Mouse (Mus musculus) MEL (cell line): ENCODE data around the gene Ikzf1. TPM values are rescaled to one million over a fixed set of nuclear protein-coding genes. Genes with fewer than 3 reads are reported as not detected.

ENCODE experiments used
- DNase-seq: peaks from one replicate; pipeline ENCODE4 v3.0.0; 2011; ENCODE audit warnings: low read depth, low spot score
- H3K27ac ChIP-seq: 2 replicates; pipeline ENCODE4 v1.5.1; 2012; ENCODE audit warnings: low read depth, mild to moderate bottlenecking, control low read depth, low read length, moderate library complexity; ENCODE audit not compliant: control insufficient read depth
- H3K27me3 ChIP-seq, 2 experiments: fragments of 150-350 bp in 1 of 2; sonication (generic) in 1 of 2; 2 replicates each; pipeline ENCODE4 v1.6.1; 2012; ENCODE audit warnings: low read length in 2 of 2, mild to moderate bottlenecking in 2 of 2, improper control_type of control experiment in 1 of 2, moderate library complexity in 1 of 2; ENCODE audit not compliant: insufficient read depth in 2 of 2, control insufficient read depth in 1 of 2
- H3K36me3 ChIP-seq, 2 experiments: 2 replicates each; pipeline ENCODE4 v1.6.1; 2012 to 2014; ENCODE audit warnings: low read length in 2 of 2, improper control_type of control experiment in 1 of 2, inconsistent platforms in 1 of 2, mild to moderate bottlenecking in 1 of 2; ENCODE audit not compliant: insufficient read depth in 2 of 2, control insufficient read depth in 1 of 2
- H3K4me1 ChIP-seq, 2 experiments: fragments of 150-350 bp in 1 of 2; sonication (generic) in 1 of 2; 2 replicates each; pipeline ENCODE4 v1.6.1; 2012; ENCODE audit warnings: low read length in 2 of 2, improper control_type of control experiment in 1 of 2, mild to moderate bottlenecking in 1 of 2; ENCODE audit not compliant: insufficient read depth in 2 of 2, control insufficient read depth in 1 of 2
- H3K4me3 ChIP-seq, 2 experiments: fragments of 150-350 bp in 1 of 2; sonication (generic) in 1 of 2; 2 replicates each; pipeline ENCODE4 v1.5.1; 2012; ENCODE audit warnings: low read depth in 2 of 2, low read length in 2 of 2, mild to moderate bottlenecking in 2 of 2, moderate library complexity in 2 of 2, control low read depth in 1 of 2, improper control_type of control experiment in 1 of 2; ENCODE audit not compliant: control insufficient read depth in 1 of 2, insufficient read depth in 1 of 2
- H3K79me2 ChIP-seq: 2 replicates; pipeline ENCODE4 v1.6.1; 2012; ENCODE audit warnings: mild to moderate bottlenecking, low read length, moderate library complexity; ENCODE audit not compliant: control insufficient read depth, poor library complexity, insufficient read depth
- H3K9ac ChIP-seq: 2 replicates; pipeline ENCODE4 v1.6.1; 2012; ENCODE audit warnings: low read depth, mild to moderate bottlenecking, control low read depth, low read length, moderate library complexity; ENCODE audit not compliant: control insufficient read depth, poor library complexity, severe bottlenecking
- H3K9me3 ChIP-seq: fragments of 150-350 bp; sonication (generic); replicated peaks from 2 replicates; pipeline ENCODE4 v1.6.1; 2012; ENCODE audit warnings: mild to moderate bottlenecking, low read length, improper control_type of control experiment, moderate library complexity; ENCODE audit not compliant: insufficient read depth
- BHLHE40 ChIP-seq: IDR thresholded peaks from 2 replicates; pipeline ENCODE4 v1.6.1; 2012; ENCODE audit warnings: low read depth, mild to moderate bottlenecking, inconsistent platforms, low read length, improper control_type of control experiment, borderline replicate concordance
- CHD2 ChIP-seq: IDR thresholded peaks from 2 replicates; pipeline ENCODE4 v1.6.1; 2011; ENCODE audit warnings: low read length, improper control_type of control experiment
- E2F4 ChIP-seq: IDR thresholded peaks from 2 replicates; pipeline ENCODE4 v1.6.1; 2011; ENCODE audit warnings: low read depth, low read length, improper control_type of control experiment, borderline replicate concordance
- ELF1 ChIP-seq: IDR thresholded peaks from 2 replicates; pipeline ENCODE4 v1.6.1; 2014; ENCODE audit warnings: low read depth, mild to moderate bottlenecking, inconsistent platforms, low read length, improper control_type of control experiment, moderate library complexity
- EP300 ChIP-seq, 2 experiments: IDR thresholded peaks; 2 replicates each; pipeline ENCODE4 v1.6.1; 2011; ENCODE audit warnings: improper control_type of control experiment in 2 of 2, low read length in 2 of 2, low read depth in 1 of 2, mild to moderate bottlenecking in 1 of 2
- GATA1 ChIP-seq: IDR thresholded peaks from 2 replicates; pipeline ENCODE4 v1.6.1; 2011; ENCODE audit warnings: low read depth, low read length, improper control_type of control experiment
- HCFC1 ChIP-seq: IDR thresholded peaks from 2 replicates; pipeline ENCODE4 v1.6.1; 2012; ENCODE audit warnings: low read depth, mild to moderate bottlenecking, inconsistent platforms, low read length, improper control_type of control experiment, moderate library complexity
- JUND ChIP-seq: IDR thresholded peaks from 2 replicates; pipeline ENCODE4 v1.6.1; 2011; ENCODE audit warnings: low read depth, mild to moderate bottlenecking, improper control_type of control experiment, low read length
- MAFK ChIP-seq: IDR thresholded peaks from 2 replicates; pipeline ENCODE4 v1.6.1; 2011; ENCODE audit warnings: low read depth, mild to moderate bottlenecking, low read length, improper control_type of control experiment, borderline replicate concordance
- MAZ ChIP-seq: IDR thresholded peaks from 2 replicates; pipeline ENCODE4 v1.6.1; 2012; ENCODE audit warnings: low read depth, mild to moderate bottlenecking, inconsistent platforms, low read length, improper control_type of control experiment
- MXI1 ChIP-seq: IDR thresholded peaks from 2 replicates; pipeline ENCODE4 v1.6.1; 2011; ENCODE audit warnings: mild to moderate bottlenecking, low read depth, low read length, improper control_type of control experiment
- MYB ChIP-seq: IDR thresholded peaks from 2 replicates; pipeline ENCODE4 v1.6.1; 2011; ENCODE audit warnings: mild to moderate bottlenecking, low read depth, low read length, improper control_type of control experiment
- MYC ChIP-seq: IDR thresholded peaks from 2 replicates; pipeline ENCODE4 v1.6.1; 2011; ENCODE audit warnings: low read depth, mild to moderate bottlenecking, low read length, improper control_type of control experiment, moderate library complexity
- NRF1 ChIP-seq: IDR thresholded peaks from 2 replicates; pipeline ENCODE4 v1.6.1; 2014; ENCODE audit warnings: low read depth, mild to moderate bottlenecking, inconsistent platforms, low read length, improper control_type of control experiment, moderate library complexity; ENCODE audit not compliant: poor library complexity, insufficient read depth, severe bottlenecking
- POLR2A ChIP-seq, 2 experiments: IDR thresholded peaks; 2 replicates each; pipeline ENCODE4 v1.6.1; 2011 to 2012; ENCODE audit warnings: low read length in 2 of 2, mild to moderate bottlenecking in 2 of 2, control low read depth in 1 of 2, improper control_type of control experiment in 1 of 2, low read depth in 1 of 2, moderate library complexity in 1 of 2; ENCODE audit not compliant: control insufficient read depth in 1 of 2, insufficient read depth in 1 of 2, poor library complexity in 1 of 2
- POLR2AphosphoS2 ChIP-seq: IDR thresholded peaks from 2 replicates; pipeline ENCODE4 v1.6.1; 2011; ENCODE audit warnings: low read length, improper control_type of control experiment
- RAD21 ChIP-seq: IDR thresholded peaks from 2 replicates; pipeline ENCODE4 v1.6.1; 2011; ENCODE audit warnings: mild to moderate bottlenecking, low read depth, low read length, improper control_type of control experiment
- RCOR1 ChIP-seq: IDR thresholded peaks from 2 replicates; pipeline ENCODE4 v1.6.1; 2012; ENCODE audit warnings: low read depth, mild to moderate bottlenecking, inconsistent platforms, low read length, improper control_type of control experiment
- SIN3A ChIP-seq: IDR thresholded peaks from 2 replicates; pipeline ENCODE4 v1.6.1; 2012; ENCODE audit warnings: low read length, improper control_type of control experiment, inconsistent platforms
- SMC3 ChIP-seq: IDR thresholded peaks from 2 replicates; pipeline ENCODE4 v1.6.1; 2011; ENCODE audit warnings: low read depth, low read length, improper control_type of control experiment
- TAL1 ChIP-seq: IDR thresholded peaks from 2 replicates; pipeline ENCODE4 v1.6.1; 2012; ENCODE audit warnings: mild to moderate bottlenecking, inconsistent platforms, low read length, moderate library complexity, mixed read lengths
- TBP ChIP-seq: IDR thresholded peaks from 2 replicates; pipeline ENCODE4 v1.8.0; 2011; ENCODE audit warnings: low read depth, low read length, improper control_type of control experiment
- TCF12 ChIP-seq: IDR thresholded peaks from 2 replicates; pipeline ENCODE4 v1.6.1; 2014; ENCODE audit warnings: low read depth, mild to moderate bottlenecking, inconsistent platforms, low read length, improper control_type of control experiment, moderate library complexity
- USF2 ChIP-seq, 2 experiments: IDR thresholded peaks; 2 replicates each; pipeline ENCODE4 v1.6.1; 2011 to 2012; ENCODE audit warnings: improper control_type of control experiment in 2 of 2, low read length in 2 of 2, borderline replicate concordance in 1 of 2, inconsistent platforms in 1 of 2, low read depth in 1 of 2, mild to moderate bottlenecking in 1 of 2; ENCODE audit not compliant: insufficient read depth in 1 of 2
- ZC3H11A ChIP-seq: IDR thresholded peaks from 2 replicates; pipeline ENCODE4 v1.6.1; 2012; ENCODE audit warnings: low read depth, mild to moderate bottlenecking, inconsistent platforms, low read length, improper control_type of control experiment
- ZKSCAN1 ChIP-seq: IDR thresholded peaks from 2 replicates; pipeline ENCODE4 v1.6.1; 2012; ENCODE audit warnings: low read depth, mild to moderate bottlenecking, inconsistent platforms, low read length, improper control_type of control experiment, moderate library complexity
- ZMIZ1 ChIP-seq: IDR thresholded peaks from 2 replicates; pipeline ENCODE4 v1.6.1; 2012; ENCODE audit warnings: low read depth, mild to moderate bottlenecking, inconsistent platforms, low read length, improper control_type of control experiment, moderate library complexity
- ZNF384 ChIP-seq: IDR thresholded peaks from 2 replicates; pipeline ENCODE4 v1.6.1; 2012; ENCODE audit warnings: low read depth, mild to moderate bottlenecking, inconsistent platforms, low read length, improper control_type of control experiment
- polyA plus RNA-seq, 2 experiments: library from polyadenylated mRNA; stranded (reverse) in 1 of 2; unstranded in 1 of 2; fragments of >175 nt in 1 of 2; fragments of >200 nt in 1 of 2; gene quantifications; 2 replicates each; pipeline versions ENCODE4 v1.2.1 to v1.2.4; 2012; ENCODE audit warnings: low replicate concordance in 2 of 2, low read depth in 1 of 2; ENCODE audit not compliant: insufficient read length in 2 of 2, insufficient read depth in 1 of 2, missing spikeins in 1 of 2
- total RNA-seq: library from RNA; depleted of rRNA; stranded (reverse); fragments of 300-350 nt; gene quantifications from 2 replicates; pipeline ENCODE4 v1.2.3, GENCODE M21; 2012

Ikzf1 gene
- total and polyA plus RNA-seq, 3 experiments = 28.0 to 128 (median 90.6) TPM

- H3K4me3 ChIP-seq = no peak overlapping the region
- DNase-seq = peak; percentile 52
These were observed 8.6 kb downstream of the Ikzf1 start for GRCm38 (mm10) chr11:11693446-11693845.

GRCm38 (mm10) chr11:11694072-11694471, 9.3 kb downstream of the Ikzf1 start:
- peak; percentile 89 for DNase-seq
- Histone ChIP-seq H3K36me3 (peaks cover 5 to 78% of the 10 kb centered on the region in 2 experiments; a peak in 3 of 4 replicates), H3K9me3 (no peaks in the 10 kb centered on the region), H3K27ac (peak overlapping the region; percentile 71), H3K4me3 (no peak overlapping the region), H3K27me3 (no peaks in the 10 kb centered on the region), H3K4me1 (peaks cover 46 to 61% of the 10 kb centered on the region in 2 experiments), H3K9ac (peak overlapping the region; percentile 29), H3K79me2 (peaks cover 85% of the 10 kb centered on the region)
- peak; percentile 89 for TF ChIP-seq RCOR1
- peak; percentile 45; the same call in 1 of the 2 replicates for TF ChIP-seq HCFC1
- TF ChIP-seq ZMIZ1 = 0 out of 2 replicates have a peak, but pooled peaks have one; percentile 7
- TF ChIP-seq MYB = peak; percentile 36; the same call in 1 of the 2 replicates
- no peak for TF ChIP-seq ZNF384
- TF ChIP-seq TAL1 = peak; percentile 44
- TF ChIP-seq ELF1 = peak; percentile 44; the same call in 1 of the 2 replicates
- TF ChIP-seq BHLHE40 = no peak; the same call in 1 of the 2 replicates
- peak; percentile 60; the same call in 1 of the 2 replicates for TF ChIP-seq JUND
- no peak for TF ChIP-seq USF2 (IDR thresholded peaks at IDR 0.05; ENCODE audit: borderline replicate concordance in 1 of 2, insufficient read depth in 1 of 2, low read depth in 1 of 2, low read length in 2 of 2)
- TF ChIP-seq CHD2 = peak; percentile 54; the same call in 1 of the 2 replicates
- TF ChIP-seq SMC3 = no peak
- TF ChIP-seq EP300 (IDR thresholded peaks at IDR 0.05; ENCODE audit: low read depth in 1 of 2, low read length in 2 of 2) = peak; percentile 79 to 87
- peak; percentile 68 for TF ChIP-seq TBP
- TF ChIP-seq GATA1 = peak; percentile 76
- TF ChIP-seq MAFK = 0 out of 2 replicates have a peak, but pooled peaks have one; percentile 22
- peak; percentile 76 for TF ChIP-seq TCF12
- peak; percentile 29; the same call in 1 of the 2 replicates for TF ChIP-seq MXI1
- TF ChIP-seq ZKSCAN1 = no peak
- no peak; the same call in 1 of the 2 replicates for TF ChIP-seq RAD21
- peak in 1 of 2 experiments; percentile 50; a peak in 2 of 4 replicates for TF ChIP-seq POLR2A (IDR thresholded peaks at IDR 0.05; ENCODE audit: control insufficient read depth in 1 of 2, insufficient read depth in 1 of 2, low read depth in 1 of 2, low read length in 2 of 2, poor library complexity in 1 of 2)
- TF ChIP-seq POLR2AphosphoS2 = no peak
- TF ChIP-seq MAZ = peak; percentile 79; the same call in 1 of the 2 replicates
- no peak for TF ChIP-seq E2F4
- TF ChIP-seq MYC = 0 out of 2 replicates have a peak, but pooled peaks have one; percentile 24
- peak; percentile 18; the same call in 1 of the 2 replicates for TF ChIP-seq ZC3H11A
- peak; percentile 75 for TF ChIP-seq SIN3A

More at GRCm38 (mm10) chr11:11693446-11693845, 8.6 kb downstream of the Ikzf1 start:
- Histone ChIP-seq H3K36me3 (peaks cover 3 to 79% of the 10 kb centered on the region in 2 experiments; a peak in 3 of 4 replicates), H3K9me3 (no peaks in the 10 kb centered on the region), H3K27me3 (no peaks in the 10 kb centered on the region), H3K4me1 (peaks cover 46 to 65% of the 10 kb centered on the region in 2 experiments), H3K27ac (peak overlapping the region; percentile 71), H3K9ac (0 out of 2 replicates have a peak overlapping the region, but pooled peaks have one; percentile 3), H3K79me2 (peaks cover 88% of the 10 kb centered on the region)
- TF ChIP-seq USF2 (IDR thresholded peaks at IDR 0.05; ENCODE audit: borderline replicate concordance in 1 of 2, insufficient read depth in 1 of 2, low read depth in 1 of 2, low read length in 2 of 2) (no peak), TAL1 (no peak), POLR2AphosphoS2 (no peak), MYB (no peak), ZKSCAN1 (no peak), MXI1 (no peak), NRF1 (no peak), MAZ (no peak), BHLHE40 (no peak), HCFC1 (no peak), SIN3A (no peak), CHD2 (no peak), ZMIZ1 (no peak)
